Mouse (Mus musculus) kidney, embryonic 14.5 days (tissue): ENCODE data around the gene Mfsd6. TPM values are rescaled to one million over a fixed set of nuclear protein-coding genes. Genes with fewer than 3 reads are reported as not detected.

Experiments
- ATAC-seq: fragments of 200-750 bp; cut with Nextera tagmentation; 2 replicates; pipeline ENCODE4 v1.8.0; 2017; ENCODE audit warnings: moderate number of reproducible peaks, mild to moderate bottlenecking, moderate TSS enrichment, moderate library complexity; ENCODE audit not compliant: low FRiP score, low TSS enrichment
- H3K27ac ChIP-seq: fragments of 300-500 bp; sonication (generic); 2 replicates; pipeline ENCODE4 v1.5.1; 2014; ENCODE audit warnings: low read depth, mild to moderate bottlenecking, low read length, moderate library complexity, mixed read lengths
- H3K27me3 ChIP-seq: fragments of 300-500 bp; sonication (generic); 2 replicates; pipeline ENCODE4 v1.6.1; 2014; ENCODE audit warnings: mild to moderate bottlenecking, low read length; ENCODE audit not compliant: control insufficient read depth, insufficient read depth
- H3K36me3 ChIP-seq: fragments of 300-500 bp; sonication (generic); 2 replicates; pipeline ENCODE4 v1.6.1; 2014; ENCODE audit warnings: low read length, mixed read lengths; ENCODE audit not compliant: control insufficient read depth, insufficient read depth
- H3K4me1 ChIP-seq: fragments of 300-500 bp; sonication (generic); 2 replicates; pipeline ENCODE4 v1.6.1; 2014; ENCODE audit warnings: low read length, mixed read lengths; ENCODE audit not compliant: control insufficient read depth, insufficient read depth
- H3K4me2 ChIP-seq: fragments of 300-500 bp; sonication (generic); replicated peaks from 2 replicates; pipeline ENCODE4 v1.6.1; 2014; ENCODE audit warnings: low read depth, mild to moderate bottlenecking, low read length
- H3K4me3 ChIP-seq: fragments of 300-500 bp; sonication (generic); 2 replicates; pipeline ENCODE4 v1.5.1; 2014; ENCODE audit warnings: mild to moderate bottlenecking, low read length
- H3K9ac ChIP-seq: fragments of 300-500 bp; sonication (generic); 2 replicates; pipeline ENCODE4 v1.6.1; 2014; ENCODE audit warnings: low read depth, mild to moderate bottlenecking, low read length, moderate library complexity
- H3K9me3 ChIP-seq: fragments of 300-500 bp; sonication (generic); 2 replicates; pipeline ENCODE4 v1.6.1; 2016; ENCODE audit warnings: low read length; ENCODE audit not compliant: control insufficient read depth
- WGBS: fragments of 180-500 bp; shearing (Covaris S2); extraction: QIAGEN DNeasy Blood & Tissue Kit; methylation state at CpG from one replicate; pipeline ENCODE4 v1.1.7; 2014; 5-methylcytosine and 5-hydroxymethylcytosine counted together
- polyA plus RNA-seq: library from polyadenylated mRNA; unstranded; fragments of >200 nt; fragmentation: Nextera tagmentation; extraction: Ambion mirVana; gene quantifications from 2 replicates; pipeline ENCODE4 v1.2.1, GENCODE M21; 2014

Gene Mfsd6
- polyA plus RNA-seq, 1 experiment from 2014 or later, result 4.3 TPM

GRCm38 (mm10) chr1:52683550-52683949 lies 43.7 kb downstream of the Mfsd6 start:
- Histone ChIP-seq H3K4me1 (no peaks in the 10 kb centered on the region), H3K9ac (no peak overlapping the region), H3K27ac (no peak overlapping the region), H3K9me3 (no peaks in the 10 kb centered on the region), H3K4me3 (no peak overlapping the region), H3K27me3 (no peaks in the 10 kb centered on the region), H3K4me2 (no peak overlapping the region), H3K36me3 (no peaks in the 10 kb centered on the region)
- 88% methylated on average over 4 of the region's 4 CpGs for WGBS
- ATAC-seq, result no peak

DNA sequence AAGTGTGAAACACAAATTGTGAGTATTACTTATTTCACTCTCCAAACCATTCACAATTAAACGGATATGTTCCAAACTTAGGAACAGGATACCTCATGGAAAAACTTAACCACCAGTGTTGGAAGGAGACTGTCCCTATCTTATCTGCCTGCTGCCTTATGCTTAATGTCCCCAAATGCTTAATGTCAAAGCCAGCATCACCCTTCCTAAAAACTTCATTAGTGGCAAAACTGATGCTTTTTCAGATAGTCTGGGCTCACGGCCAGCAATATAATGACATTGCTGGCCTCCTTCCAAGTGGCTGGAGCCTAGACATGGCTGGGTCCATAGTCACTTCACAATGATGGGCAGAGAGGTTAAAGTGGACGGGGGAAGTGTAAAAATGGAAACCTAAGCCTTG lies 50.6 kb downstream of the Mfsd6 start:
- H3K9ac ChIP-seq, result no peak overlapping the region
- 39% methylated on average over 3 of the region's 3 CpGs for WGBS
- no peak overlapping the region for H3K4me2 ChIP-seq
- H3K4me3 ChIP-seq, result no peak overlapping the region
- peak; percentile 52; the same call in 1 of the 2 replicates for ATAC-seq
- H3K36me3 ChIP-seq, result no peaks in the 10 kb centered on the region
- H3K4me1 ChIP-seq, result peaks cover 6% of the 10 kb centered on the region; the same call in 1 of the 2 replicates
- H3K27me3 ChIP-seq, result no peaks in the 10 kb centered on the region
- peaks cover 2% of the 10 kb centered on the region; the same call in 1 of the 2 replicates for H3K9me3 ChIP-seq
- H3K27ac ChIP-seq, result no peak overlapping the region

GRCm38 (mm10) chr1:52675561-52676551 lies 51.4 kb downstream of the Mfsd6 start:
- Histone ChIP-seq H3K27me3 (no peaks in the 10 kb centered on the region), H3K36me3 (no peaks in the 10 kb centered on the region)

DNA sequence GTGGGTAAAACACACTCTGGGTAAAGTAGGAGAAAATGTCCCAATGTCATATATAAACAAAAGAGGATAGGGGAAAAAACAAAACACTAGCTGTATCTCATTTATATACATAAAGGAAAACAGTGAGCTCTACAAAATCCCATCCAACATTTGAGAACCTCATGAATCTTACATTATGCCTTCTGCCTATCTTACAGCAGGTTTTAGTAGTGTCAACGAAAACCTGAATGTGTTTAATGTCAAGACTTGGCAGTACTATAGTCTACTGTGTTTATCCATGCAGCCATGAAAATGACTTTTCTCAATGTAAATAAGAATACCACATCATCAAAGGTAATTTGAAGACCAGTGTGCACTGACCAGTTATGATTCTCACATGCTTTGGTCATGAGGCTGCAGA lies 57.3 kb downstream of the Mfsd6 start:
- no peak overlapping the region for H3K4me2 ChIP-seq
- no peaks in the 10 kb centered on the region for H3K36me3 ChIP-seq
- H3K4me1 ChIP-seq, result no peaks in the 10 kb centered on the region
- peaks cover 3% of the 10 kb centered on the region; the same call in 1 of the 2 replicates for H3K9me3 ChIP-seq
- no peak overlapping the region for H3K9ac ChIP-seq
- H3K4me3 ChIP-seq, result no peak overlapping the region
- no peak for ATAC-seq
- no peak overlapping the region for H3K27ac ChIP-seq
- 81% methylated on average over 1 of the region's 1 CpGs for WGBS
- H3K27me3 ChIP-seq, result no peaks in the 10 kb centered on the region

More at GRCm38 (mm10) chr1:52675561-52676551, 51.4 kb downstream of the Mfsd6 start:
- Histone ChIP-seq H3K9ac (no peak overlapping the region), H3K4me2 (no peak overlapping the region), H3K27ac (no peak overlapping the region), H3K4me1 (peaks cover 6% of the 10 kb centered on the region; the same call in 1 of the 2 replicates), H3K9me3 (peaks cover 3% of the 10 kb centered on the region; the same call in 1 of the 2 replicates), H3K4me3 (no peak overlapping the region)
- 48% methylated on average over 7 of the region's 7 CpGs for WGBS
- ATAC-seq, result peak; percentile 35; the same call in 1 of the 2 replicates

- Histone ChIP-seq H3K36me3 (no peaks in the 10 kb centered on the region), H3K27me3 (no peaks in the 10 kb centered on the region), H3K4me3 (no peak overlapping the region), H3K4me1 (no peaks in the 10 kb centered on the region), H3K9ac (no peak overlapping the region), H3K4me2 (no peak overlapping the region), H3K9me3 (peaks cover 3% of the 10 kb centered on the region; the same call in 1 of the 2 replicates), H3K27ac (no peak overlapping the region)
- ATAC-seq, result no peak
- 54% methylated on average over 7 of the region's 7 CpGs for whole genome bisulfite sequencing
Observed at GRCm38 (mm10) chr1:52668743-52669323, 58.4 kb downstream of the Mfsd6 start.

GRCm38 (mm10) chr1:52663228-52663627 lies 64.0 kb downstream of the Mfsd6 start:
- Histone ChIP-seq H3K36me3 (no peaks in the 10 kb centered on the region), H3K27me3 (no peaks in the 10 kb centered on the region), H3K9me3 (no peaks in the 10 kb centered on the region), H3K4me1 (no peaks in the 10 kb centered on the region), H3K4me2 (no peak overlapping the region), H3K27ac (no peak overlapping the region), H3K4me3 (no peak overlapping the region), H3K9ac (no peak overlapping the region)
- no peak for ATAC-seq
- WGBS, result 91% methylated on average over 7 of the region's 7 CpGs

- ATAC-seq, result no peak
- Histone ChIP-seq H3K4me2 (no peak overlapping the region), H3K36me3 (no peaks in the 10 kb centered on the region), H3K27me3 (no peaks in the 10 kb centered on the region), H3K4me1 (no peaks in the 10 kb centered on the region), H3K9me3 (no peaks in the 10 kb centered on the region), H3K4me3 (no peak overlapping the region), H3K27ac (no peak overlapping the region), H3K9ac (no peak overlapping the region)
- WGBS, result 76% methylated on average over 12 of the region's 12 CpGs
Observed at GRCm38 (mm10) chr1:52660765-52661164, 66.5 kb downstream of the Mfsd6 start.

DNA sequence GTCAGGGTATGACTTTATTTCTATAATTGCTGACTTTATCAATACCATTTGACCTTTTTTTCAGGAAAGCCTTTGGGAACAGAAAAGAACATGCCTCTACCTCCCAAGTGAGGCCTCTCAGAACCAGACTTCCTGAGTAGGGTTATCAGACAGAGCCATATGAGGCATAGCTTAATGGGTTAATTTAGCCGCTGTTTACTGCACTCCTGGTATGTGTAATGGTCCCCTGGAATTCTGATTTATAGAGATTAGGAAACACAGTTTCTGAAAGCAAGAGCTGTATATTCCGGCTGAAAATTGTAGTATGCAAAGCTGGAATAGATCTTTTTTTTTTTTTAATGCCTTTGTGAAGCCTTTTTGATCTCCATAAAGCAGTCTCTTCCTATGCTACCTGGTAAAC lies 67.0 kb downstream of the Mfsd6 start:
- H3K4me2 ChIP-seq, result no peak overlapping the region
- H3K27ac ChIP-seq, result no peak overlapping the region
- H3K27me3 ChIP-seq, result no peaks in the 10 kb centered on the region
- H3K4me3 ChIP-seq, result no peak overlapping the region
- H3K36me3 ChIP-seq, result no peaks in the 10 kb centered on the region
- no peak overlapping the region for H3K9ac ChIP-seq
- WGBS, result 37% methylated on average over 2 of the region's 2 CpGs
- no peaks in the 10 kb centered on the region for H3K9me3 ChIP-seq
- peak; percentile 79; the same call in 1 of the 2 replicates for ATAC-seq
- H3K4me1 ChIP-seq, result no peaks in the 10 kb centered on the region

- H3K27ac ChIP-seq, result no peak overlapping the region
- no peak overlapping the region for H3K4me3 ChIP-seq
- H3K9me3 ChIP-seq, result no peaks in the 10 kb centered on the region
- H3K27me3 ChIP-seq, result no peaks in the 10 kb centered on the region
- 93% methylated on average over 7 of the region's 7 CpGs for WGBS
- no peaks in the 10 kb centered on the region for H3K36me3 ChIP-seq
- H3K4me1 ChIP-seq, result no peaks in the 10 kb centered on the region
- no peak overlapping the region for H3K9ac ChIP-seq
- no peak overlapping the region for H3K4me2 ChIP-seq
- no peak for ATAC-seq
Observed at GRCm38 (mm10) chr1:52658160-52658559, 69.1 kb downstream of the Mfsd6 start.
